Mouse (Mus musculus) forebrain, embryonic 14.5 days (tissue): ENCODE results near the gene Exoc4. TPM values are rescaled to one million over a fixed set of nuclear protein-coding genes. Genes with fewer than 3 reads are reported as not detected.

Experiments used
- ATAC-seq: fragments of 200-750 bp; cut with Nextera tagmentation; 2 replicates; pipeline ENCODE4 v1.8.0; 2017; ENCODE audit warnings: mild to moderate bottlenecking, moderate library complexity
- DNase-seq: peaks from one replicate; pipeline ENCODE4 v3.0.0-alpha.2; 2015; ENCODE audit warnings: low spot score
- H3K27ac ChIP-seq: fragments of 300-500 bp; sonication (generic); 2 replicates; pipeline ENCODE4 v1.5.1; 2014; ENCODE audit warnings: low read depth, mild to moderate bottlenecking, control low read depth, low read length, moderate library complexity
- H3K27me3 ChIP-seq: fragments of 300-500 bp; sonication (generic); replicated peaks from 2 replicates; pipeline ENCODE4 v1.6.1; 2014; ENCODE audit warnings: low read length, control low read depth, mixed read lengths; ENCODE audit not compliant: control insufficient read depth, insufficient read depth
- H3K36me3 ChIP-seq: fragments of 300-500 bp; sonication (generic); 2 replicates; pipeline ENCODE4 v1.6.1; 2014; ENCODE audit warnings: low read length, control low read depth; ENCODE audit not compliant: control insufficient read depth, insufficient read depth
- H3K4me1 ChIP-seq: fragments of 300-500 bp; sonication (generic); 2 replicates; pipeline ENCODE4 v1.6.1; 2014; ENCODE audit warnings: antibody characterized with exemption, low read length, control low read depth; ENCODE audit not compliant: control insufficient read depth, insufficient read depth
- H3K4me2 ChIP-seq: fragments of 300-500 bp; sonication (generic); 2 replicates; pipeline ENCODE4 v1.6.1; 2014; ENCODE audit warnings: mild to moderate bottlenecking, control low read depth, low read length
- H3K4me3 ChIP-seq: fragments of 300-500 bp; sonication (generic); 2 replicates; pipeline ENCODE4 v1.5.1; 2014; ENCODE audit warnings: low read depth, low read length, control low read depth
- H3K9ac ChIP-seq: fragments of 300-500 bp; sonication (generic); 2 replicates; pipeline ENCODE4 v1.6.1; 2014; ENCODE audit warnings: mild to moderate bottlenecking, low read length, control low read depth, moderate library complexity
- H3K9me3 ChIP-seq: fragments of 300-500 bp; sonication (generic); replicated peaks from 2 replicates; pipeline ENCODE4 v1.6.1; 2016; ENCODE audit warnings: low read length, control low read depth, mixed read lengths; ENCODE audit not compliant: control insufficient read depth
- WGBS: fragments of 180-500 bp; shearing (Covaris S2); extraction: QIAGEN DNeasy Blood & Tissue Kit; methylation state at CpG from one replicate; pipeline ENCODE4 v1.1.7; 2014; 5-methylcytosine and 5-hydroxymethylcytosine counted together
- polyA plus RNA-seq: library from polyadenylated mRNA; unstranded; fragments of >200 nt; fragmentation: Nextera tagmentation; extraction: Ambion mirVana; gene quantifications from 2 replicates; pipeline ENCODE4 v1.2.1, GENCODE M21; 2014

The Exoc4 gene
- polyA plus RNA-seq, 1 experiment from 2014 or later: 35.8 TPM

DNA sequence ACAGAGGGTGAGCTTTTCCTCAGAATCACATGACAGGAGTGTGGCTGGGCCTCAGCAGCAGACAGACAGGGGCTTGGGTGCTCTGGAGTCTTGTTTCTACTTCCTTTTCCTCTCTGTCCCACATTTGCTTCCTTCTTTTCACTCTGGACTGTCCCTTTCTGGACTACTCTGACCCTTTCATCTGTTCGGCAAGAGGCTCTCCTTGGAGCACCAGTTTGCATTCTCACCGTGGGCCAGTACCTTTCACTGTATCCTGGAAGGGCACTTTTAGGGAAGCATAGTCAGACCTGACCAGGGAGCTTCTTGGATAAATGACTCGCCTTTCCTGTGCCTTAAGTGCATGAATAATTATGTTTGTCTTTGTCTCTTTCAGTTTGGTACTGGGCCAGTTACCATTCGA lies 266.5 kb downstream of the Exoc4 start:
- no peak overlapping the region for H3K4me2 ChIP-seq
- H3K27me3 ChIP-seq: no peaks in the 10 kb centered on the region
- no peaks in the 10 kb centered on the region for H3K36me3 ChIP-seq
- no peaks in the 10 kb centered on the region for H3K9me3 ChIP-seq
- no peak overlapping the region for H3K4me3 ChIP-seq
- DNase-seq (no peak), ATAC-seq (no peak)
- no peak overlapping the region for H3K27ac ChIP-seq
- H3K4me1 ChIP-seq: 0 out of 2 replicates have a peak, but pooled peaks cover 2% of the 10 kb centered on the region
- no peak overlapping the region for H3K9ac ChIP-seq
- 31% methylated on average over 4 of the region's 4 CpGs for WGBS

DNA sequence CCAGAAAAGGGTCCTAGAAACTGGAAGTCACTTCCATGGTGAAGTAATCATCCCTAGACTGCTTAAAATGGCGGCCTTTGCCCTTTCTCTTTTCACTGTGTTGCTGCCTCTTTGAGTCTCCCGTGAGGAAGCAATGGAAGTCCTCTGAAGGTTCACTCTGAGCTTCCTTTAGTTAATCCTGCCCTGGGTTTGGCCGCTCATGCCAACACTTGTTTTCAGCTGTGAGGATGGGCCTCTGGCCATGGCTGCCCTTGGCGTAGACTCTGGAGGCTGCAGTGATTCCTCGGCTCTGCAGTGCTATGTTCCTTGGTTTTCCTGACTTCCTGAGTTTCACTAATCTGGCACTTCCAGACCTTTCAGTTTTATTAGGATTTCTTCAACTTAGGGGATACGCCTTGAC lies 267.9 kb downstream of the Exoc4 start:
- Histone ChIP-seq H3K4me1 (0 out of 2 replicates have a peak, but pooled peaks cover 2% of the 10 kb centered on the region), H3K4me3 (no peak overlapping the region), H3K27me3 (no peaks in the 10 kb centered on the region), H3K4me2 (no peak overlapping the region), H3K36me3 (no peaks in the 10 kb centered on the region), H3K27ac (no peak overlapping the region; the same call in 1 of the 2 replicates), H3K9ac (no peak overlapping the region), H3K9me3 (no peaks in the 10 kb centered on the region)
- ATAC-seq: no peak
- no peak for DNase-seq
- 82% methylated on average over 6 of the region's 6 CpGs for WGBS

DNA sequence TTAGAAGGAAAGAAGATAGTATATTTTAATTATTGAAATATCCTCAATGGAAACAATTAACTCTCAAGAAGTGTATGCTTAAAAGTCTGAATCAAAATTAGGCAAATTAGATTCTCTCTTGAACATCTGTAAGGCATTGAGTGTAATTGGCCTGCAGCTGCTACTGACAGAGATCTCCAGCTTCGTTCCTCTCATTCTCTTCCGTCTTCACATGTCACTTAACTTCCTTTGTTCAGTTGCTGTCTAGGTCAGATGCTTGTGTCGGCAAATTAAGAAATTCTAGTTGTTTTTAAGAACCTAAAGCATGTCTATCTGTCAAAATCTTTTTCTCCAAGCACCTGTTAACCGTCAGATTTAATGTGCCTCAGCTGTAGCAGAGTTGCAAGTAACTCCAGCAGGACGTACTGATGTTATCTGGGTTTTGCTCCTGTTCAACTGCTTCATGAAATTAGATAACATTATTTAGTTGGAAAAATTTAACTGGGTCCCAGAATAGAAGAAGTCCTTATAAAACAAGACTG lies 269.1 kb downstream of the Exoc4 start:
- no peaks in the 10 kb centered on the region for H3K9me3 ChIP-seq
- DNase-seq (peak; percentile 52), ATAC-seq (peak; percentile 46; the same call in 1 of the 2 replicates)
- no peak overlapping the region for H3K4me3 ChIP-seq
- 0 out of 2 replicates have a peak, but pooled peaks cover 2% of the 10 kb centered on the region for H3K4me1 ChIP-seq
- no peaks in the 10 kb centered on the region for H3K36me3 ChIP-seq
- H3K27ac ChIP-seq: no peak overlapping the region
- 43% methylated on average over 5 of the region's 5 CpGs for WGBS
- no peaks in the 10 kb centered on the region for H3K27me3 ChIP-seq
- H3K4me2 ChIP-seq: no peak overlapping the region
- no peak overlapping the region for H3K9ac ChIP-seq

DNA sequence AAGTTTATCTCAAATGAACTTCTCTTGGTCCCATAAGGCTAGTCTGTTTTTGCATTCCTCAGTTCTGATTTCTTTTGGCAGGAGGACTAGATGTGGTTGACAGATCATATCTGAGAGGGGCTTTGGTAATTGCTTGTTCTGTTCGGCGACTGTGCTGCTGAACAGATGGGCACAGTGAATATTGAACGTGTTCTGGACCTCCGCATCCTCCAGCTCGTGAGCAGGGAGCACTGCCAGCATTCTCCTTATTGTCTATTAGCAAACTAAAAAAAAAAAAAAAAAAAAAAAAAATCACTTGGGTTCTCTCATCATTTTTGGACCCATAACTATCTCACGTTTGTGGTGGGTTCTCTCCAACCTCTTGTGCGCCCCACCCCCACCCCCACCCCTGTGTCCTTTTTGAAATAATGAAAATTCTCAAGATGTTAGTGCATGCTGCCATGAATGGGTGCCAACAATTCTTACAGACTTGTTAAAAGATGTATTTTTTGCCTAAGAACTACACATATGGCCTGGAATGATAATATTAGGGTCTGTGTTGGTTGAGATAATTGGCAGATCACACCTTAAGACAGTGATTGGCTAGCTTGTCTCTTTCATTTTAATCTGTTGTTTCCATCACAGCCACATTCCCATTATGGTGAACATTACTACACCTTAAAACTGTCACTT lies 276.9 kb downstream of the Exoc4 start:
- peaks cover 12% of the 10 kb centered on the region for H3K4me1 ChIP-seq
- ATAC-seq: peak; percentile 91
- no peak overlapping the region for H3K9ac ChIP-seq
- H3K4me3 ChIP-seq: no peak overlapping the region
- peak; percentile 88 for DNase-seq
- H3K36me3 ChIP-seq: no peaks in the 10 kb centered on the region
- no peak overlapping the region for H3K4me2 ChIP-seq
- H3K27ac ChIP-seq: peak overlapping the region; percentile 72; the same call in 1 of the 2 replicates
- 63% methylated on average over 7 of the region's 7 CpGs for WGBS
- H3K27me3 ChIP-seq: no peaks in the 10 kb centered on the region
- H3K9me3 ChIP-seq: no peaks in the 10 kb centered on the region

DNA sequence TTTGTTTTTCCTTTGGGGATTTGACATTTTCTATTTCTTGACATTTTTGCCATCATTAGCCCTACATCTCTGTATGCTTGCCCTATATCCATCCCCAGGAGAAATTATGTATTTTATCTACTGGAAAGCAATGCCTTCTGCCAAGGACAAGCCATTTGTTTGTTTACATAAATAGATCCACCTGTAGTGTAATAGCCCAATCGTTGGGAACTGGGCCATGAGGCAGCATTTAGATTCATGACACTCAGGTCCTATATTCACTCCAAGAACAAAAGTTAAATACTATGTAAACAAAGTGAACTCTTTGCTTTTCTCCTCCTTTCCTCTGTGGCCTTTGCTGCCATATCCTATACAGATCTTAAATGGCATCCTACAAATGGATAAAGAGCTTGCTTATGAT lies 291.5 kb downstream of the Exoc4 start:
- 77% methylated on average over 1 of the region's 1 CpGs for WGBS
- Histone ChIP-seq H3K4me3 (no peak overlapping the region), H3K4me2 (no peak overlapping the region), H3K36me3 (no peaks in the 10 kb centered on the region), H3K27me3 (no peaks in the 10 kb centered on the region), H3K9ac (no peak overlapping the region), H3K4me1 (no peaks in the 10 kb centered on the region), H3K9me3 (no peaks in the 10 kb centered on the region), H3K27ac (no peak overlapping the region)
- no peak for DNase-seq
- no peak for ATAC-seq

DNA sequence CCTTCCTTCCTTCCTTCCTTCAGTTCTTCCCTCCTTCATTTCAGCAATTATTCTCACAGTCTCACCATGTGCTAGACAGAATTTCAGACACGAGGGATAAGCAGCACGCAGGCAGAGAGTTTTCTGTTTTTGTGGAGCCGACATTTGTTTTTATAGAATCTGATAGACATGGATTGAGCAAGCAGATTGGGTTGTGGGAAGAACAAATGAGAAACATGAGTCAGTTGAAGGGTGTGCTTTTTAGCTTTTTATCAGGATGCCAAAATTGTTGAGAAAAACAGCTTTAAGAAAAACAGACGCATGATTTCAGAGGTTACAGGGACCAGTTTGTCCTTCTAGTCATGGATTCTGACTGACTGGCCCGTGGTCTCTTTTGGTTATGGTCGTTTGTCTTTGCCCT lies 293.8 kb downstream of the Exoc4 start:
- 85% methylated on average over 6 of the region's 6 CpGs for WGBS

DNA sequence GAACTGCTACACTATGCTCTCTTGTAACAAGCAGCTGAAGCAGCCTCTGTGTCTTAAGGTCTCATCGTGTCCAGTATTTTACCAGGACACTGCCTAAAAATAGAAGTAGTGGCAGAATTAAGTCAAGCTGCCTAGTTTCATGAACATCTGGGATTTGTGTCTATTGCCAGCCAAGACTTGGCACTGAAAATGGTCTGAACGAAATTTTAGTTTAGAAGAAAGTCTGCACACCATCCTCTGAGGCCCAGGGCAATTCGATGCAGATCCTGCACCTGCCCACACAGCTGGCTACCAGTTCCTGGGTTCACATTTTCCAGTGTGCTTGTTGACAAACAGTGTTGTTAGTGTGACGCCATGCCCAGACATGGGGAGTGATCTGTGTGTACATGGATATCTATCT lies 303.0 kb downstream of the Exoc4 start:
- H3K9ac ChIP-seq: no peak overlapping the region
- no peak overlapping the region for H3K4me3 ChIP-seq
- ATAC-seq: no peak
- WGBS: 70% methylated on average over 4 of the region's 4 CpGs
- peak; percentile 10 for DNase-seq
- peaks cover 3% of the 10 kb centered on the region; the same call in 1 of the 2 replicates for H3K4me1 ChIP-seq
- no peaks in the 10 kb centered on the region for H3K36me3 ChIP-seq
- H3K4me2 ChIP-seq: no peak overlapping the region
- no peaks in the 10 kb centered on the region for H3K27me3 ChIP-seq
- H3K27ac ChIP-seq: no peak overlapping the region
- H3K9me3 ChIP-seq: no peaks in the 10 kb centered on the region

More for the DNA sequence above, 293.8 kb downstream of the Exoc4 start:
- ATAC-seq (no peak), DNase-seq (no peak)
- H3K4me1 ChIP-seq: no peaks in the 10 kb centered on the region
- no peaks in the 10 kb centered on the region for H3K36me3 ChIP-seq
- no peaks in the 10 kb centered on the region for H3K27me3 ChIP-seq
- no peaks in the 10 kb centered on the region for H3K9me3 ChIP-seq
- H3K4me3 ChIP-seq: no peak overlapping the region
- H3K27ac ChIP-seq: no peak overlapping the region
- no peak overlapping the region for H3K9ac ChIP-seq
- no peak overlapping the region for H3K4me2 ChIP-seq

DNA sequence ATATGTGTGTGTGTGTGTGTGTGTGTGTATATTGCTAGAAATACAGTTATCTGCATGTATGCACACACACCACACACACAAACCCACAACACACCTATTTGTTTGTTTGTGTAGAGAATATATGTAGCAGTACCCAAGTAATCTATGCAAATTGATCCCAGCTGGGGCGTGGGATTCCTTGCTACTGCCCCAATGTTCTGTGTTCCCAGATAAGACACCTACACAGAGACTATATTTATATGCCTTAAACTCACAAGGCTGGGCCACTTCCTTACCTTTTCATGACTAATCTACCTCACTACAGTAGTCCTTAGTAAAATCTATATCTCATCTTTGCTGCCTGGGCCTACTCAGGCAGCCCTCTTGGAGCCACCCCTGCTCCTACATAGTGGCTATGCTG lies 312.0 kb downstream of the Exoc4 start:
- DNase-seq: no peak
- Histone ChIP-seq H3K4me2 (no peak overlapping the region), H3K36me3 (no peaks in the 10 kb centered on the region), H3K4me3 (no peak overlapping the region), H3K4me1 (no peaks in the 10 kb centered on the region), H3K27me3 (no peaks in the 10 kb centered on the region), H3K27ac (no peak overlapping the region), H3K9me3 (no peaks in the 10 kb centered on the region), H3K9ac (no peak overlapping the region)
- 91% methylated on average over 1 of the region's 1 CpGs for WGBS
- ATAC-seq: no peak

DNA sequence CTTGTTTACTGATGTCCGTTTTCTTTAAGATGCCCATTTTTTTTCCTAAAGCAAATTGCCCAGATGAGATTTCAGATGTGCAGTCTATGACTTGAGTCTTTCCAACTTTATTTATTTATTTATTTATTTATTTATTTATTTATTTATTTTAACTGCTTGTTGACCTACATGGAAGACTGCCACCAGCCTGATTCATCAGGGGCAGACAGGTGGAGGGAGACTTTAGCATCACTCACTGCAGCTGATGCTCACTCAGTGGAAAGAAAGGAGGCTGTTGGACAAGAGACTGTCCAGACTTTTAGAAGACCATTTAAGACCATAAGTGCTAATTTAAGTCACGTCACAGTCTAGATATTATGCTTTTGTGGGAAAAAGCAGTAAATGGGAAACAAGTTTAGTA lies 313.0 kb downstream of the Exoc4 start:
- Histone ChIP-seq H3K9me3 (no peaks in the 10 kb centered on the region), H3K4me3 (no peak overlapping the region), H3K4me2 (no peak overlapping the region), H3K27ac (no peak overlapping the region), H3K9ac (no peak overlapping the region), H3K4me1 (no peaks in the 10 kb centered on the region), H3K36me3 (no peaks in the 10 kb centered on the region), H3K27me3 (no peaks in the 10 kb centered on the region)
- DNase-seq: no peak
- WGBS: 92% methylated on average over 2 of the region's 2 CpGs
- no peak for ATAC-seq
